Mouse (Mus musculus): ENCODE measurements around the gene St8sia6.

- TF ChIP-seq CEBPB (IDR thresholded peaks at IDR 0.05; ENCODE audit: insufficient read depth, poor library complexity, severe bottlenecking): no peak
- no peak for TF ChIP-seq REST (IDR thresholded peaks at IDR 0.05; ENCODE audit: insufficient read depth, insufficient read length)
- TF ChIP-seq E2F4 (IDR thresholded peaks at IDR 0.05; ENCODE audit: insufficient read depth): no peak
- no peak for TF ChIP-seq POLR2A (IDR thresholded peaks at IDR 0.05; ENCODE audit: insufficient read length, low read depth)
- TF ChIP-seq MYOD1 (IDR thresholded peaks at IDR 0.05; ENCODE audit: control insufficient read depth in 1 of 3, insufficient read length in 2 of 3, low read depth in 2 of 3): no peak
- no peak for TF ChIP-seq USF1 (IDR thresholded peaks at IDR 0.05; ENCODE audit: low read depth)
- no peak for TF ChIP-seq TCF3 (IDR thresholded peaks at IDR 0.05; ENCODE audit: insufficient read length, low read depth)
These were observed 36.5 kb downstream of the St8sia6 start for GRCm38 (mm10) chr2:13757412-13757811.
